Mouse (Mus musculus) yolk sac, embryonic 10.5 days (tissue): ENCODE results near the gene Creg2.

ENCODE experiments used
- DNase-seq: peaks from one replicate; pipeline ENCODE4 v3.0.0-alpha.2; 2017; ENCODE audit warnings: low spot score

Creg2 gene

GRCm38 (mm10) chr1:39650435-39651240 lies 636 bp downstream of the Creg2 start:
- DNase-seq = peak; percentile 69

- DNase-seq = no peak
Measured at GRCm38 (mm10) chr1:39649691-39650434, 1.4 kb downstream of the Creg2 start.

GRCm38 (mm10) chr1:39648584-39648983 lies 2.7 kb downstream of the Creg2 start:
- no peak for DNase-seq

- DNase-seq = no peak
Measured at GRCm38 (mm10) chr1:39645905-39646759, 5.1 kb downstream of the Creg2 start.

GRCm38 (mm10) chr1:39644333-39644732 lies 6.9 kb downstream of the Creg2 start:
- DNase-seq = no peak

- no peak for DNase-seq
Measured at GRCm38 (mm10) chr1:39641667-39642066, 9.6 kb downstream of the Creg2 start.

- no peak for DNase-seq
Measured at GRCm38 (mm10) chr1:39637139-39637538, 14.1 kb downstream of the Creg2 start.

- no peak for DNase-seq
Measured at GRCm38 (mm10) chr1:39636660-39637059, 14.6 kb downstream of the Creg2 start.

- no peak for DNase-seq
Measured at GRCm38 (mm10) chr1:39636196-39636595, 15.1 kb downstream of the Creg2 start.

- DNase-seq = no peak
Measured at GRCm38 (mm10) chr1:39628606-39629005, 22.7 kb downstream of the Creg2 start.

GRCm38 (mm10) chr1:39625491-39625890 lies 25.8 kb downstream of the Creg2 start:
- DNase-seq = no peak

GRCm38 (mm10) chr1:39623729-39624128 lies 27.5 kb downstream of the Creg2 start:
- DNase-seq = no peak

- DNase-seq = no peak
Measured at GRCm38 (mm10) chr1:39623106-39623505, 28.2 kb downstream of the Creg2 start.

- no peak for DNase-seq
Measured at GRCm38 (mm10) chr1:39618524-39618923, 32.8 kb downstream of the Creg2 start.

GRCm38 (mm10) chr1:39615526-39615925 lies 35.7 kb downstream of the Creg2 start:
- DNase-seq = no peak

GRCm38 (mm10) chr1:39614462-39615279 lies 36.6 kb downstream of the Creg2 start:
- DNase-seq = peak; percentile 35

GRCm38 (mm10) chr1:39613061-39613460 lies 38.2 kb downstream of the Creg2 start:
- DNase-seq = no peak

GRCm38 (mm10) chr1:39612491-39612890 lies 38.8 kb downstream of the Creg2 start:
- DNase-seq = no peak

- DNase-seq = no peak
Measured at GRCm38 (mm10) chr1:39608534-39608933, 42.7 kb downstream of the Creg2 start.

GRCm38 (mm10) chr1:39602477-39602876 lies 48.8 kb downstream of the Creg2 start:
- DNase-seq = no peak

GRCm38 (mm10) chr1:39598726-39599125 lies 52.5 kb downstream of the Creg2 start:
- no peak for DNase-seq
